Mouse (Mus musculus): ENCODE data around the gene Oas2.
"Not testable (repeated sequence)": the region's sequence is repeated elsewhere in the genome, so short reads cannot be mapped to it uniquely, and the experiment has no call there.

DNA sequence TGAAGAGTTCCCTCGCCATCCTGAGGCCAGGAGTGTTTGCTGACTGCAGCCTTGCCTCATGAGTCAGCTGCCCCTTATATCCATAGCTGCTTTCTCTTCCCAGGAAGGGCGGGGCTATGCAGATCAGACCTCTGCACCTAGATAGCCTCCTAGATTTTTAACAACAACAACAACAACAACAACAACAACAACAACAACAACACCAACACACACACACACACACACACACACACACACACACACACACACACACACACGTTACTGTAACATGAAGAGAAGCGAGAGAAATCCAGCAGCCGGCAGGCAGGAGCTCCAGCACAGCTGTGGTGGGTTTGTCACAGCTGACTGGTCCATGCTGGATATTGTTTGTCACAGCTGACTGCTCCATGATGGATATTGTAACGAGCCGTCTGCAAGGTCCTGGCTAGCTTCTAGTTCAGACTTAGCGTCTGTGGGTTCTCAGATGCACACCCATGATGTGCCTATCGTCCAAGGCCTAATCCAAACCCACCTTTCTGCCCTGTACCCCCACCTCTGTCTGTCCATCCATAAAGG, 45.9 kb upstream of the Oas2 start, which contains the start of gene Oas1e:
- TF ChIP-seq POLR2A (IDR thresholded peaks at IDR 0.05; ENCODE audit: borderline replicate concordance, insufficient read depth, low read length); CTCF (IDR thresholded peaks at IDR 0.05; ENCODE audit: borderline replicate concordance, insufficient read depth, low read depth, low read length): not testable (repeated sequence)

Data from cerebellum, adult 2 months (tissue).